Mouse (Mus musculus): Measurements from ENCODE around the gene Col4a4.

Gene Col4a4

DNA sequence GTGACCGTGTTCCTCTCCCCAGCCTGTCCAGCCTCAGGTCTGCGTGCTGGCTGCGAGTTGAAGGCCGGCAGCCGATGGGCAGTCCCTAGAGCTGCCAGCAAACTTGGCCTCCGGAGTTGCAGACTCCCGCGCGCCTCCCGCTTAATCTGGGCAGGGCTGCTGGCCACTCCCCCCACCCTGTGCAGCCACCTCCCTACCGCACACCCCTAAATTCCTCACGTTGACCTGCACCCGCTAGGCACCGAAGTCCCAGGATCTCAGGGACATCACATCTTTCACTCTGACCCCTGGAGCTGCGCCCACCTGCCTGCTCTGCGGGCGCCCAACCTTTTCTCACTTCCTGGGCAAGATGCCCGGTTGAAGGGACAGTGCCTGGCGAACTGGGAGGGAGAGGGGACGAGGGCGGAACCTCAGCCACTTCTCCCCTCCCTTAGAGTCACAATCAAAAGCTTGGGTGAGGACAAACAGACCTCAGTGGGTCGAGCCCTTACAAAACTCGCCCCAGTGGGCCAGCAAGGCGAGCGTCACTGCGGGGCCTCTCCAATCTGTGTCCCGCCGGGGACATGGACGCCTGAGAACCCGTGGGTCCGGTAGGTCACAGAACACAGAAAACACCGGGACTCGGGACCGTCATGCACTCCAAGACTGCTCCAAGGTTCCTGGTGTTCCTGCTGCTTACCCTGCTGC is at the start of gene Col4a4, which contains the start of gene Col4a3:
Gene Col4a4 (minus strand): TSS at position 137 of the 687 bp plus-strand sequence.
Gene Col4a3 (plus strand): TSS at position 209 of the 687 bp plus-strand sequence.
- DNase-seq (ENCODE audit: low read depth, low spot score), result no peak

DNA sequence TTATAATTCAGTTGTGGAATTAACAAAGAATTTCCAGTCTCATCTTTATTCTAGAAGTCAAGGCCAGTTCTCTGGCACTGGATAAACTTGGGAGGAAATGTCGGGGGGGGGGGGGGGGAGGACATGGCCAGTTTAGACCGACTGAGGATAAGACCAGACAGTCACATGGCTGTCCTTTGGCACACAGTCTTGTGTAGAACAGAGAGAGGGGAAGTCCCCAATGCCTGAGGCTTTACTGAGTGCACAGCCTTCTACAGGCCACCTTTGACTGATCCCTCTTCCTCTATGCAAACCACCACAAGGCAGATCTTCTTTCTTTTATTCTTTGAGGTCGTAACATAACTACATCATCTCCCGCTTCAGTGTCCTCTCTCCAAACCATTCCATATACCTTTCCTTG is 49.7 kb upstream of the Col4a4 start:
- DNase-seq (ENCODE audit: low read depth, low spot score), result no peak

DNA sequence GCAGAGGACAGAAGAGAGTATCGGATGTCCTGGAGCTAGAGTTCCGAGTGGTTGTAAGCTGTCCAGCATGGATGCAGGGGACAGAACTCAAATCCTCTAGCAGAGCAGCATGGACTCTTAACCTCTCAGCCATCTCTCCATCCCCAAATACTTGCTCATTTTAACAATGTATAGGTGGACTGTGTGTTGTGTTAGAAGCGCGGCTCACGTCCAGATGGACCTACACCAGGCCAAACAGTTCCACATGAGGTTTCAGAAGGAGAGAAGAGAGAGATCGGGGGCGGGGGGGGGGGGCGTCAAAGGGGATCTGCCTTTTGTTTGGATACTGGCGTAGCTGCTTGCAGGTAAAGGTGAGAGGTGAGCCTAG is 48.6 kb upstream of the Col4a4 start:
- DNase-seq (ENCODE audit: low read depth, low spot score), result no peak

DNA sequence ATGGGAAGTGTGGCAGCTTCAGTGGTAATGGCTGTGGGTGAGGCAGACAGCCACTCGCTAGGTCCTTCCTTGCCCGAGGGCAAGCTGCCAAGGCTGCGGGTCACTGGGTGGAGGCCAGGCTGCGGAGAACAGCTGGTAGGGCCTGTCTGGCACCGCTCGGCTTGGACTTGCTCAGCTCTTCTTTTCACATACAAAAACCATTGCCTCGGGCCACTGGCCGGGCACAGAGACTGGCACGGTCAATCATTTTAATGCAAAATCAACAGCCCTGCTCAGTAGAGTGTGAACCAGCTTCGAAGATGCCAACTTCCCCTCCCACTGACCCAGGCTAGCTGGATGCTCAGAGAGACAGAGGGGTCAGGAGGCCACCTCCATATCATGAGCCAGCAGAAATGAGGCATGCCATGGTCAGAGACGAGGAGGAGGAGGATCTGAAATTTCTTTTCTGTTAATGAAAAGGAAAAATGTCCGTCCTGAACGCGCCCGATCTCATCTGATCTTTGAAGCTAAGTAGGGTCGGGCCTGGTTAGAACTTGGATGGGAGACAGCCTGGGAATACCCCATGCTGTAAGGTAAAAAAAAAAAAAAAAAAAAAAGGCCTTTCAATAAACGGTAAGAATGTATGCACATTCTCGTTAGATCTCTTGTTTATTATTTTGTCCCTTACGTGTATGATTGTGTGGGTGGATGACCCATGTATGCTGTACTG is 48.0 kb upstream of the Col4a4 start:
- peak; percentile 12 for DNase-seq (ENCODE audit: low read depth, low spot score)

DNA sequence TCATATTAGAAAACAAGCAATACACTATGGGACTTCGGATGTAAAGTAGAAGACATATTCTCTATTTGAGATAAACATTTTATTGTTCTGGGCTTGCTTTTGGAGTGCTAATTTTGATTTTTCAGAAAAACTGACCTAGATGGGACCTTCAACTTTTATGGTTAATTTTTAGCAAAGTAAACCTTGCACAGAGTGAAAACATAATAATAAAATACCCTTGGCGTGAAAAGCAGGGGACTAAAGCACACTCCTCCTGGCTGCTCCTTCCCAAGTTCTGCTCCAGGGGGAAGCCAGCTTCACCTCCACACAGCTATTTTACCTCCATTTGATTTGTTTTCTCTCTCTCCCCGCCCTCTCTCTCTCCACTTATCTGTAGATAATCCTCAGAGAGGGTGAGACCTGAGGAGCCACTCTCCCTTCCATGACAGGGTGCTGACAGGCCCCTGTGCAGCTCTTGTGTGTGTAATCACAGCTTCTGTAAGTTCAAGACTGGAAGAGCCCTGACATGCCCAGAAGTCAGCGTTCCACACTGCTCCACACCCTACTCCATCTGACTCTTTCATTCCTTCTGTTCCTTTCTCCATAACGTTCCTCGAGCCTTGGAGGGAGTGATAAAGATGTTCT is 44.6 kb upstream of the Col4a4 start:
- no peak for DNase-seq (ENCODE audit: low read depth, low spot score)

DNA sequence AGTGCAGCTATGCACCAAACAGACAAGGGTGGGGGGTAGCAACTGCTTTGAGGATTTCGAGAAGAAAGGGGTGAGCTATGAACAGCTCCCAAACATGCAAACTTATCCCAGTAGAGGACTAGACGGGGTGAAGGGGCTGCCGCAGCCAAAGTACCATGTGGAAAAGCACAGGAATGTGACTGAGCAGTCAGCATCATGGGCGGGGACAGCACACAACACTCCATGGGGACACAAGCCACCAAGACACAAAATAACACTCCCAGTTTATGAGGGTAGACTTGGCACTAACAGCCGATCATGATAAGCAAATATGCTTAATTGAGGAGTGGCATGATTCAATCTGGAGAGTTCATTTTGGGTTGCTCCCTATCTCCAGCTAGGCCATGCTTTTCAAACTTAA is 42.8 kb upstream of the Col4a4 start:
- no peak for DNase-seq (ENCODE audit: low read depth, low spot score)

DNA sequence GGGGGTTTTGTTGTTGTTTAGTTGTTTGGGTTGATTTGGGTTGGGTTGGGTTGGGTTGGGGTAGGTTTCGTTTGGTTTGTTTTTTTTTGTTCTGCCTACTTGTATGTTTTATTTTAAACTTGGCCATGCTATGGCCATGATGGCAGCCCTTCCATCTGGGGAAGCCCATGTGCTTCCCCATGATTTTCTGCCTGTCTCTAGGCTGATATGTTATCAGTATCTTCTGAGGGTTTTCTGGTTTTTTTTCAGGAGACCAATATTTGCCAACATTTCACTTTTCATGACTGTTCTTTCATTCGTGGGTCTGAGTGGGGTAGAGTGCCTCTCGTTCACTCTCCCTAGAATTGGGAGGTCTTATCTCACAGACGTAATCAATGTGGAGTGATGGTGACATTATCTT is 41.0 kb upstream of the Col4a4 start:
- DNase-seq (ENCODE audit: low read depth, low spot score), result no peak

DNA sequence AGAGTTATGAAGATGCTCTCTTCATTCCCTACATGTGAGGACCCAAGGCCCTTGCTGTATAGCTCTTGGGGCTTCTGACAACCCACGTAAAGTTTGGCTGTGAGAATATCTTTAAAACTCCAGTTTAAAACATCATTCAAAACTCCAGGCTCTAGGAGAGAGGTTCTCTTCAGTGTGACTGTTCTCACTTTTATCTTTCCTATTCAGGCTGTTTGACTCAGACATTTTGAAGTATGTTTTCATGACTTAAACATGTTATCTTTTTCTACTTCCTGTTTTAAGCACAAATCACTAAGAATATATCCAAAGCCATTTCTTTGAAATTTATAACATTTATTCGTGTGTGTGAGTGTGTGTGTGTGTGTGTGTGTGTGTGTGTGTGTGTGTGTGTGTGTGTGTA is 38.8 kb upstream of the Col4a4 start:
- DNase-seq (ENCODE audit: low read depth, low spot score), result no peak

DNA sequence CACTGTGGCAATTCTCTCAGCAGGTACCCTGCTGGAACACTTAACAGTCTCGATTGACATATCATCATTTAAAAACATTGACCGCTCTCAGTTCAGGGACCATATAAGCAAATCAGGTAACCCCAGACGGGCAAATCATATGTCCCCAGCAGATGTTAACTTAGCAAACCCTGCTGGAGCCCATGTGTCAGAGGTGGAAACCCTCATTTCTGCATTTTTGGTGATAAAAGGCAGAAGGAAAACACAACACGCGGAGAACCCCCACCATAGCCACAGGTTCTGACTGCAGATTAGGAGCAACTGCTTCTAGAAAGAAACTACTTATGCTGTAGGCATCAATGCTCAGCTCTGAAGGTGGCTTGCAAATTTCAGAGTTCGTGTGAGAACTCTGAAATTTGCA is 38.3 kb upstream of the Col4a4 start:
- DNase-seq (ENCODE audit: low read depth, low spot score), result no peak

DNA sequence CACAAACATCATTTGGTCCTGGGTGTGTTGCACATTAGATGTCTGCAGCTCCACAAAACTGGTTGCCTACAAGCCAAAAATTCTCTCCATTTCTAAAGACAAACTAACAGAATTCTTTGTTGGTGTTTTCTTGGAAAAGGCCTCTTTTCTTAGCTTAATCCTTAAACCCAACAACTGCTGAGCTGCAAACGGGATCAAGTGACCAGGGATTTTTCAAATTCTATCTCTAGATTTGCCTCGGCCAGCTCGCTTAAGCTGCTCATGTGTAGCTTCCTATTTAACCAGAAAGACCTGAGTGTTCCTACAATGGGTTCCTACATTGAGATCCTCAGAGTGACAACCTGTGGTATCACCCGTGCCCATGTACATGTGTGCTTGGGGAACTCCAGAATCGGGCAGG is 33.3 kb upstream of the Col4a4 start:
- DNase-seq (ENCODE audit: low read depth, low spot score), result no peak

DNA sequence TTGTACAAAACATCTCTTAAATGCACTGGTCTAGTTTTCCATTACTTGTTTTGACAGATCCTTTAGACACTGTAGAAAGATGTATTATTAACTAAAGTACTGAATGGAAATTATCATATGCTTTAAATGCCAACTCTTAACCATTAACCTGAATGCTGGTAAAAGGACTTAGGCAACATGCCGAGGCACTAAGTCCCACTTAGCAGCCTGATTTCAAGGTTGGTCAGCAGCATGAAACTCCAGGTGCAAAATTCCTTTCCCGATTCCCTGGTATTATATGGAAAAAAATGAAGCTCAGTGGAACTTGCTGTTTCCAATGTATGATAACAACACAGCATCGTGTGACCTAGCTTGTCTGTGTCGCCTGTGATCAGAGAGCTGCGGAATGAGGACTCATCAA is 31.9 kb upstream of the Col4a4 start:
- DNase-seq (ENCODE audit: low read depth, low spot score), result no peak

DNA sequence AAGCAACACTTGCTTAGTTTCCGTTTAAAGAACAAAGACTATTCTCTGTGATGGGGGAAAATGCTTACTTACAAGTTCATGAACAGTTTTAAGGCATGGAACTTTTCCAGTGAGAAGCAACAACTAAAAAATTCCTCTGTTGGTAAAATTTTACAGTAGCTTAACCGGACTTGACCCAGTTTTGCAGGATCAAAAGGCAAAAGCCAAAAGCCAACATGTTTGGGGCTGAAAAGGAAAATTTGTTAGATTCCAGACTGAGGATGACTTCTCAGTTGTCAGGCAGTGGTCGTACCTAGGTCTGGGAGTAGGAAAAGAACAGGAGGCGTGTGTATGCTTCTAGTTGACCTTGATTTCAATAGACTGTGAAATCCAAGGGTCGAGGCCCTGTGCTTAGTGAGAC is 31.4 kb upstream of the Col4a4 start:
- no peak for DNase-seq (ENCODE audit: low read depth, low spot score)

DNA sequence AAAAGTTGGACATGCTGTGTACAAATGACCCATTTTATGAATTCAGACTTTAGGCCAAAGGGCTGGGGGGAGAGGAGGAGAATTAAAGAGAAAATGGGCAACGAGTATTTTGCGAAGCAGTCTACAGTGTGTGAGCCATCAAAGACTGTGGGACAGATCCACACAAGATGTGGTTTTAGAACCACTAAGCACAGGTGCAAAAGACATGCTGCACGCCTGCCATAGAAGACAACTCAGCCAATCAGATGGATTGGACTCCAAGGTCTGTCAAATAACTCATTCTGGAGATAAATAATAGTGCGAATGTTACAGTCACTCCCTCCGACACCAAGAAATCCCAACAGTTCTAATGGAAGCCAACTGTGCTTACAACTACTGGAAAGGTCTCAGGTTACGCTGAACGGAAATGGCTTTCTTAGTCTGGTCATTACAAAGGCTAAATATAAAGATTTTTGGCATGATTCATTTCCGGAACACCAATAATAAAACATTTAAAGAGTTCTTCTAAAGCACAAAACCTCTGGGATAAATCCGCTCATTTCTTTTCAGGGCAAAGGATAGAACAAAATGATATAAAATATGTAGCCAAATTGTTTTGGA is 25.5 kb upstream of the Col4a4 start:
- DNase-seq (ENCODE audit: low read depth, low spot score), result no peak

DNA sequence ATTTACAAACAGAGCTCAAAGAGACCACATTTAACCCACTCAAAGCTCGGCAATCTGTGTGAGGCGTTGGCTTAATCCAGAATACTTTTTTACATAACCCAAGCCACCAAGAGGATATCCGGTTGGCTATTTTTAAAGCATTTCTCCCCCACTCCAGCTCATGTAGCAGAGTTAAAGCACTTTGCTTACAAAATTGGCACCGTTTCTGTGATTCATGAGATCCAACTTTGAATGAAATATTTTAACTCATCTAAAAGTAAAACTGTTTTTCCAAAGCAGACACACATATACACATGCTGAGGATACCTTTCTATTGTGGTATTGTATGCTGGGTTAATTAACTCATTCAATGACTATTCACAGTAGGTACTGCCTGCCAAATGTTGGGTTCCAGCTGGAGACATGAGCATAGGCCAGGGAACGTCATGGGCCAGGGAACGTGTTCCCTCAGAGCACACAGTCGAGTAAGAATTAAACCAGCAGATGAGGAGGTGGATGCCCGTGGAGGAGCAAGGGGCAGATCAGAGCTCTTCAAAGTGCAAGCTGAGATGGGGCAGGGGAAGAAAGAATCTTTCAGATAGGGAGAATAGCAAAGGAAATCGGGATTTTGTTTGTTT is 22.1 kb upstream of the Col4a4 start:
- no peak for DNase-seq (ENCODE audit: low read depth, low spot score)

DNA sequence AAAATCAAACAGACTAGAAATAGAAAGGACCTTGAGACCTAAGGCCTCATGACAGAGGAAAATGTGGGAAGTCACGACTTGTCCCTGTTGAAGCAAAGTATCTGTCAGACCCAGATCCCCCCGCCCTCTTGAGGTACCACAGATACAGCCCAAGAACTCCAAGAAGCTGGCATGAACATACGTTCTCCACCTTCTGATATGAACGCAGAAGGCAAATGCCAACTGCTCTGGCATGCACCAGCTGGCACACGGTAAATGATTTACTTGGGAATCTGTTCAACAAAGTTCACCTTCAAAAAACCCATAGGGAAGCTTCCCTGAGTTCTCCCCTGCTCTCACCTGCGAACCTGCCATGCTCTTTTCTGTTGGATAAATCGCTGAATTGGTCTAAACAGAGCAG is 19.2 kb upstream of the Col4a4 start:
- DNase-seq (ENCODE audit: low read depth, low spot score), result no peak

DNA sequence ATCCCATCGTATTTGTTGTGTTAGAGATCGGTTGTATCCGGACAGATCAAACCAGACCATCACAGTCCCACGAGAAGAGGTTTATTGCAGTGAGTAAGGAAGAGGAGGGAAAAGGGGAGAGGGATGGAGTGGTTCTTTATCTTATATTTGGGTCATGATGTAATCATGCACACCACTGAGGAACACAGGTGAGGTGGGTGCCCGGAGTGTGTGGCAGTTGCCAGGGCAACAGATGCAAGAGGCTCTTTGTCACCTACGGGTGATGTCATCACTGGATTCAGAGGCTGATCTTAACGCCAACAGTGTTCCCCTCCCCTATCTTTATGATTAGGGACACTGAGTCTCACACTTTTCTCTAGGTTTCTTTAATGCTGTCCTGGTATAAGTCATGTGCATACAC is 18.7 kb upstream of the Col4a4 start:
- no peak for DNase-seq (ENCODE audit: low read depth, low spot score)

DNA sequence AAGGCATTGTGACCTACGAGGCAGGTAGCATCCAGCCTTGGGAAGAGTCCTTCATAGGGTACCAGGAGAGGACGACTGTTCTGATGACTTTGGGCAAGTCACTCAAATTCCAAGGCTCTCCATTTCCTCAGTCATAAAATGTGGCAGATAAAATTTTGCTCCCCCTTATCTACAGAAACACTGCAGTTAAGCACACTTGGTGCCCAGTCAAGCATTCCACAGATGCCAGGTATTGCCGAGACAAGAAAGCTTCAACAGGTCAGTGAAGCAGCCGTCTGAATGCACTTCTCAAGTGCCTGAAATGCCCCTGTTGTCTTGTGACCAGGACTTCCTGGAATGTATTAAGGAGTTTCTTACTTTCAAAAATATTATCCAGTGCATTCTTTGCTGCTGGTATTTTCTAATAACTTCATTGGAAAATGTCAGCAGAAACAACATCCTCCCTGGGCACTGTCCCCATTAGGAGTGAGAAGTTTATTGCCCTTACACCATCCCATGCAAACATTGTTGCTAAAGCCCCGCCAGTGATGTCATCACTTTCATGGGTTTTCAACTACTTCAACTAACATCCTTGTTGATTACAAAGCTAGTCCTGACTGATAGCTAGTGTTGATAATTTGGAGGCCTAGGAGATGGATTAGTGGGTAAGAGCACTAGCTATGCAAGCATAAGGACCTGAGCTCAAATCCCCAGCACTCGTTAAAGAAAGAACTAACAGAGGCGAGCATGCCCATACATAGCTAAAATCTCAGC is 16.7 kb upstream of the Col4a4 start:
- no peak for DNase-seq (ENCODE audit: low read depth, low spot score)

DNA sequence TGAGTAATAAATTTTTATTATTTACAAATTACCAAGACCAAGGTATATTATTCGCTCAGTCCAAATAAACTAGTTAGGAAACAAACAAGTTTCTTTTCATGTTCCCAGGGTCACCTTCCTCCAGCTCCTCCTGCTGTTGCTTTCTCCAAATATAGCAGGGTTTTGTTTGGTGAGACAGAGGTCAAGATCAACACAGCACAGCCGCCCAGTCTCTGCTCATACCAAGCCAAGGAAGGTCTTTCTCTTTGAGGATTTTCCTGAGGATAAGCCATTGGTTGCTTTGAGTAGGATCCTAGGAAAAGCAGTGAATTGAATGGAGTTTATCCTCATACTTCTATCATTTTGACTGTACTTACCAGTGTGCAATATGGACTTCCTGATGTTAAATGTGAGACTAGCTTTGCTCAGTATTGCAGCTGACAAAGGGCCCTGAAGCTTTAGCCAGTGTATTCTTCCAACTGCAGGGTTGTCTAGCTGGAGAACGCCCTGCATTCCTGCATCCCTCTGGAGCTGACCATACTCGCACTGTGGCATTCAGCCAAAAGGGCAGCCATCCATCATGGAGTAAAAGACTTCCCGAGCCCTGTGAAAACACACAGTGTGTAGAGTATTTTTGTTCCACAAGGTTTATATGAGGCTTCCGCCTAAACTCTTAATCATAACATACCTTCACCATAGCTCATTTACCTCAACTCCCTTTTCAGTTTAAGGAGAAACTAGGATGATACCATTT is 10.4 kb upstream of the Col4a4 start:
- DNase-seq (ENCODE audit: low read depth, low spot score), result no peak

DNA sequence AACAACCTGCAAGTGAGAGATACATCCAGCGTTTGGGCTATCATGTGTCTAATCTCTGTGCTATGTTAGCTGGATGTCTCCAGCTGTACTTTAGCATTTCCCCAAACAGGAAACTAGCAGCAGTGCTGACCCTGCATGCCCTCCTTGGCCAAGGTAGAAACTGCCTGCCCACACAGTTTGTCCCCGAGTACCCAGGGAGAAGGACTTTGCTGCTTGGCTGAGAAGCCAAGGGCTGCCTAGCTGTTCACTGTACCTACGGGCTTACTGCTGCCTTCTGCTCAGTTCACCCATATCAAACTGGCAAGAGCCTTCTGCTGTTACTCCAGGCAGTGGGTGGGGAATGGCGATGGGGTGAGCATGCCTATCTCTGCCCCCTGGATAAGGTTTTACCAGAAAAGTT is 3.6 kb upstream of the Col4a4 start:
- DNase-seq (ENCODE audit: low read depth, low spot score), result no peak

DNA sequence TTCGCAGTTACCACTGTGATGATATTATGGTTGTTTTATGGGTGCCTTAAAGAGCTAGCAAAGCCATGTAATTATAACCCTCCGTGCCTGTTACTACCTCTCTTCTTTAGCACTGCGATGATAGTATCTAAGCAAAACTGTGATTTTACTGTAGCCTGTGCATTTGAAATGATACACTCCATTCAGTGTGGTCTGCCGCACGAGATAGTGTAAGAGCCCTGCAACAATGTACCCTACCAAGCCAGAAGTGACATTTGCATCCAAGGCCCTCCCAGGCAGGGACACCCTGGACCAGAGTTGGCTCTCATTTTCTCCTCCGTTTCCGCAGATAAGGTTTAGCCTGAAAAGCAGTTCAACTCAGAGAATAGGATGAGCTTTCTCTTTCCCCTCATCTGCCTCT is 668 bp downstream of the Col4a4 start:
- no peak for DNase-seq (ENCODE audit: low read depth, low spot score)

DNA sequence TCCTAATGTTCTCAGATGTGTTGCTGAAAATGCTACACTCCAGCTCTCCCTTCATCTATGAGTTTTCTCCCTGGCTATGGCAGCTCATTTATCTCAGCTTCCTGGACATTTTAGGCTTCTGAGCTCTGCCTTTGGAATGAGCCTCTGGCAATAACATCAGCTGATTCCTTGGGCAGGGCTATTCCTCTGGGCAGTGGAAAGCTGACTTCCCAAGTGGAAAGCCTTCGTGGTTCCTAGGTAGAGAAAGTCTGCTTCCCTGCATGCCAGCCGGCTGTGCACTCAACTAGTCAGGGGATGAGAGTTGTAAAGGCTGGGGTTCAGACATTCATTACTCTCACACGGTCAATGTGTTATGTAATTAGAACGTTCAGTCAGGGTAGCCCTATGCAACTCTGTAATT is 8.3 kb downstream of the Col4a4 start:
- DNase-seq (ENCODE audit: low read depth, low spot score), result no peak

All from brain, embryonic 18.5 days (tissue).